Mouse (Mus musculus) c-Kit-positive CD71-positive TER-119-positive erythroid progenitor cells, embryonic 14.5 days (primary cell): ENCODE data around the gene Sod2.
"Not testable (repeated sequence)": the region's sequence is repeated elsewhere in the genome, so short reads cannot be mapped to it uniquely, and the experiment has no call there.

ENCODE experiments used
- DNase-seq: peaks from one replicate; pipeline ENCODE4 v3.0.0-alpha.2; 2013; ENCODE audit warnings: low spot score

Gene Sod2

GRCm38 (mm10) chr17:13009887-13010286 lies 3.2 kb downstream of the Sod2 start:
- peak; percentile 80 for DNase-seq

- no peak for DNase-seq
Observed at GRCm38 (mm10) chr17:13013316-13013715, 6.7 kb downstream of the Sod2 start.

- DNase-seq, result not testable (repeated sequence)
Observed at GRCm38 (mm10) chr17:13036627-13037192, 30.1 kb downstream of the Sod2 start.

- DNase-seq, result peak; percentile 47
Observed at GRCm38 (mm10) chr17:13043846-13044673, 37.4 kb downstream of the Sod2 start.

- not testable (repeated sequence) for DNase-seq
Observed at GRCm38 (mm10) chr17:13052124-13052813, 45.6 kb downstream of the Sod2 start, which contains the start of gene Gpr31b. Gpr31b (minus strand) TSS chr17:13052296.

GRCm38 (mm10) chr17:13060804-13061203 lies 54.2 kb downstream of the Sod2 start, which contains the start of gene Tcp10b:
Tcp10b (plus strand) TSS chr17:13061104.
- DNase-seq, result not testable (repeated sequence)

GRCm38 (mm10) chr17:13062882-13063281 lies 56.2 kb downstream of the Sod2 start:
- DNase-seq, result not testable (repeated sequence)

- DNase-seq, result not testable (repeated sequence)
Observed at GRCm38 (mm10) chr17:13067864-13068385, 61.3 kb downstream of the Sod2 start.

- not testable (repeated sequence) for DNase-seq
Observed at GRCm38 (mm10) chr17:13069227-13069626, 62.6 kb downstream of the Sod2 start.
